Mouse (Mus musculus) intestine, embryonic 16.5 days (tissue): ENCODE data around the gene Hoxa7. TPM values are rescaled to one million over a fixed set of nuclear protein-coding genes. Genes with fewer than 3 reads are reported as not detected.
A peak's percentile ranks its signal among the peaks of the same experiment; 100 is the strongest.

Experiments used
- ATAC-seq: fragments of 200-750 bp; cut with Nextera tagmentation; 2 replicates; pipeline ENCODE4 v1.8.0; 2017; ENCODE audit warnings: moderate TSS enrichment, moderate library complexity
- H3K27ac ChIP-seq: fragments of 300-500 bp; sonication (generic); 2 replicates; pipeline ENCODE4 v1.5.1; 2014; ENCODE audit warnings: mild to moderate bottlenecking, low read length
- H3K27me3 ChIP-seq: fragments of 300-500 bp; sonication (generic); replicated peaks from 2 replicates; pipeline ENCODE4 v1.6.1; 2014; ENCODE audit warnings: low read length, control low read depth, mixed read lengths; ENCODE audit not compliant: control insufficient read depth, insufficient read depth
- H3K36me3 ChIP-seq: fragments of 300-500 bp; sonication (generic); 2 replicates; pipeline ENCODE4 v1.6.1; 2014; ENCODE audit warnings: low read length, control low read depth; ENCODE audit not compliant: control insufficient read depth, insufficient read depth
- H3K4me1 ChIP-seq: fragments of 300-500 bp; sonication (generic); 2 replicates; pipeline ENCODE4 v1.6.1; 2014; ENCODE audit warnings: low read length, control low read depth, mixed read lengths; ENCODE audit not compliant: control insufficient read depth, insufficient read depth
- H3K4me2 ChIP-seq: fragments of 300-500 bp; sonication (generic); 2 replicates; pipeline ENCODE4 v1.6.1; 2014; ENCODE audit warnings: low read depth, low read length, control low read depth
- H3K4me3 ChIP-seq: fragments of 300-500 bp; sonication (generic); 2 replicates; pipeline ENCODE4 v1.5.1; 2014; ENCODE audit warnings: mild to moderate bottlenecking, low read length
- H3K9ac ChIP-seq: fragments of 300-500 bp; sonication (generic); 2 replicates; pipeline ENCODE4 v1.6.1; 2014; ENCODE audit warnings: low read depth, low read length
- H3K9me3 ChIP-seq: fragments of 300-500 bp; sonication (generic); 2 replicates; pipeline ENCODE4 v1.6.1; 2016; ENCODE audit warnings: low read length, control low read depth; ENCODE audit not compliant: control insufficient read depth
- WGBS: fragments of 180-500 bp; shearing (Covaris S2); extraction: QIAGEN DNeasy Blood & Tissue Kit; methylation state at CpG from one replicate; pipeline ENCODE4 v1.1.7; 2014; 5-methylcytosine and 5-hydroxymethylcytosine counted together
- polyA plus RNA-seq: library from polyadenylated mRNA; unstranded; fragments of >200 nt; fragmentation: Nextera tagmentation; extraction: Ambion mirVana; gene quantifications from 2 replicates; pipeline ENCODE4 v1.2.1, GENCODE M21; 2015

Hoxa7 gene
- polyA plus RNA-seq, 1 experiment from 2014 or later: 8.2 TPM

GRCm38 (mm10) chr6:52253511-52254500 is 32.2 kb upstream of the Hoxa7 start:
- no peaks in the 10 kb centered on the region for H3K9me3 ChIP-seq
- no peak overlapping the region for H3K27ac ChIP-seq
- peak overlapping the region; percentile 14; the same call in 1 of the 2 replicates for H3K4me2 ChIP-seq
- ATAC-seq: no peak
- H3K27me3 ChIP-seq: peaks cover 58% of the 10 kb centered on the region
- no peaks in the 10 kb centered on the region for H3K36me3 ChIP-seq
- H3K4me1 ChIP-seq: no peaks in the 10 kb centered on the region
- H3K9ac ChIP-seq: no peak overlapping the region
- H3K4me3 ChIP-seq: 0 out of 2 replicates have a peak overlapping the region, but pooled peaks have one; percentile 2
- WGBS: 3% methylated on average over 59 of the region's 59 CpGs

GRCm38 (mm10) chr6:52252775-52253376 is 31.2 kb upstream of the Hoxa7 start:
- no peak overlapping the region for H3K27ac ChIP-seq
- H3K9ac ChIP-seq: no peak overlapping the region
- ATAC-seq: no peak
- 2% methylated on average over 35 of the region's 35 CpGs for WGBS
- H3K4me1 ChIP-seq: no peaks in the 10 kb centered on the region
- no peaks in the 10 kb centered on the region for H3K36me3 ChIP-seq
- no peaks in the 10 kb centered on the region for H3K9me3 ChIP-seq
- peaks cover 63% of the 10 kb centered on the region for H3K27me3 ChIP-seq
- H3K4me3 ChIP-seq: no peak overlapping the region
- H3K4me2 ChIP-seq: no peak overlapping the region

- Histone ChIP-seq H3K4me2 (no peak overlapping the region), H3K27me3 (peaks cover 66% of the 10 kb centered on the region), H3K9ac (no peak overlapping the region), H3K4me1 (no peaks in the 10 kb centered on the region), H3K27ac (no peak overlapping the region), H3K9me3 (no peaks in the 10 kb centered on the region), H3K4me3 (no peak overlapping the region), H3K36me3 (no peaks in the 10 kb centered on the region)
- ATAC-seq: no peak
- 4% methylated on average over 24 of the region's 24 CpGs for WGBS
Observed at GRCm38 (mm10) chr6:52252016-52252774, 30.5 kb upstream of the Hoxa7 start.

- H3K4me2 ChIP-seq: no peak overlapping the region
- no peak overlapping the region for H3K9ac ChIP-seq
- no peaks in the 10 kb centered on the region for H3K36me3 ChIP-seq
- no peak overlapping the region for H3K27ac ChIP-seq
- peaks cover 69% of the 10 kb centered on the region for H3K27me3 ChIP-seq
- 0 out of 2 replicates have a peak, but pooled peaks have one; percentile 7 for ATAC-seq
- no peaks in the 10 kb centered on the region for H3K4me1 ChIP-seq
- WGBS: 14% methylated on average over 7 of the region's 7 CpGs
- H3K9me3 ChIP-seq: no peaks in the 10 kb centered on the region
- no peak overlapping the region for H3K4me3 ChIP-seq
Observed at GRCm38 (mm10) chr6:52251177-52251879, 29.7 kb upstream of the Hoxa7 start.

GRCm38 (mm10) chr6:52249826-52250225 is 28.2 kb upstream of the Hoxa7 start:
- H3K4me1 ChIP-seq: no peaks in the 10 kb centered on the region
- no peaks in the 10 kb centered on the region for H3K36me3 ChIP-seq
- H3K9me3 ChIP-seq: no peaks in the 10 kb centered on the region
- H3K27ac ChIP-seq: no peak overlapping the region
- H3K4me3 ChIP-seq: no peak overlapping the region
- ATAC-seq: no peak
- H3K9ac ChIP-seq: no peak overlapping the region
- WGBS: 6% methylated on average over 4 of the region's 4 CpGs
- H3K4me2 ChIP-seq: no peak overlapping the region
- peaks cover 77% of the 10 kb centered on the region for H3K27me3 ChIP-seq

GRCm38 (mm10) chr6:52249415-52249738 is 27.7 kb upstream of the Hoxa7 start:
- no peak overlapping the region for H3K27ac ChIP-seq
- peaks cover 76% of the 10 kb centered on the region for H3K27me3 ChIP-seq

GRCm38 (mm10) chr6:52248638-52249414 is 27.2 kb upstream of the Hoxa7 start:
- no peak overlapping the region; the same call in 1 of the 2 replicates for H3K9ac ChIP-seq
- 2% methylated on average over 27 of the region's 27 CpGs for WGBS

More at GRCm38 (mm10) chr6:52249415-52249738, 27.7 kb upstream of the Hoxa7 start:
- H3K4me3 ChIP-seq: no peak overlapping the region
- no peak for ATAC-seq
- H3K9ac ChIP-seq: no peak overlapping the region; the same call in 1 of the 2 replicates
- H3K4me2 ChIP-seq: no peak overlapping the region
- H3K36me3 ChIP-seq: no peaks in the 10 kb centered on the region
- H3K4me1 ChIP-seq: no peaks in the 10 kb centered on the region
- H3K9me3 ChIP-seq: no peaks in the 10 kb centered on the region
- 2% methylated on average over 16 of the region's 16 CpGs for WGBS

More at GRCm38 (mm10) chr6:52248638-52249414, 27.2 kb upstream of the Hoxa7 start:
- Histone ChIP-seq H3K4me3 (peak overlapping the region; percentile 4; the same call in 1 of the 2 replicates), H3K27me3 (peaks cover 75% of the 10 kb centered on the region), H3K27ac (no peak overlapping the region), H3K36me3 (no peaks in the 10 kb centered on the region), H3K4me2 (no peak overlapping the region), H3K4me1 (no peaks in the 10 kb centered on the region), H3K9me3 (no peaks in the 10 kb centered on the region)
- no peak for ATAC-seq
